Mouse (Mus musculus) midbrain, embryonic 15.5 days (tissue): ENCODE measurements around the gene Vmn2r61. TPM values are rescaled to one million over a fixed set of nuclear protein-coding genes. Genes with fewer than 3 reads are reported as not detected.

Experiments used
- ATAC-seq: fragments of 200-750 bp; cut with Nextera tagmentation; replicated peaks from 2 replicates; pipeline ENCODE4 v1.8.0; 2017; ENCODE audit warnings: moderate TSS enrichment
- H3K27ac ChIP-seq: fragments of 300-500 bp; sonication (generic); 2 replicates; pipeline ENCODE4 v1.5.1; 2015; ENCODE audit warnings: mild to moderate bottlenecking, inconsistent platforms
- H3K27me3 ChIP-seq: fragments of 300-500 bp; sonication (generic); replicated peaks from 2 replicates; pipeline ENCODE4 v1.6.1; 2015; ENCODE audit warnings: inconsistent platforms
- H3K36me3 ChIP-seq: fragments of 300-500 bp; sonication (generic); replicated peaks from 2 replicates; pipeline ENCODE4 v1.6.1; 2015; ENCODE audit warnings: inconsistent platforms
- H3K4me1 ChIP-seq: fragments of 300-500 bp; sonication (generic); 2 replicates; pipeline ENCODE4 v1.6.1; 2015; ENCODE audit warnings: inconsistent platforms
- H3K4me2 ChIP-seq: fragments of 300-500 bp; sonication (generic); 2 replicates; pipeline ENCODE4 v1.6.1; 2015; ENCODE audit warnings: inconsistent platforms, mild to moderate bottlenecking, moderate library complexity
- H3K4me3 ChIP-seq: fragments of 300-500 bp; sonication (generic); 2 replicates; pipeline ENCODE4 v1.5.1; 2015; ENCODE audit warnings: mild to moderate bottlenecking, inconsistent platforms
- H3K9ac ChIP-seq: fragments of 300-500 bp; sonication (generic); 2 replicates; pipeline ENCODE4 v1.6.1; 2015; ENCODE audit warnings: mild to moderate bottlenecking, inconsistent platforms
- H3K9me3 ChIP-seq: fragments of 300-500 bp; sonication (generic); 2 replicates; pipeline ENCODE4 v1.6.1; 2016; ENCODE audit warnings: inconsistent platforms
- WGBS: fragments of 180-500 bp; shearing (Covaris S2); methylation state at CpG from one replicate; pipeline ENCODE4 v1.1.7; 2015; ENCODE audit warnings: mixed read lengths; 5-methylcytosine and 5-hydroxymethylcytosine counted together
- polyA plus RNA-seq: library from polyadenylated mRNA; unstranded; fragments of >200 nt; fragmentation: Nextera tagmentation; extraction: Ambion mirVana; gene quantifications from 2 replicates; pipeline ENCODE4 v1.2.1, GENCODE M21; 2015

The Vmn2r61 gene
- not detected in 2 replicates for polyA plus RNA-seq

DNA sequence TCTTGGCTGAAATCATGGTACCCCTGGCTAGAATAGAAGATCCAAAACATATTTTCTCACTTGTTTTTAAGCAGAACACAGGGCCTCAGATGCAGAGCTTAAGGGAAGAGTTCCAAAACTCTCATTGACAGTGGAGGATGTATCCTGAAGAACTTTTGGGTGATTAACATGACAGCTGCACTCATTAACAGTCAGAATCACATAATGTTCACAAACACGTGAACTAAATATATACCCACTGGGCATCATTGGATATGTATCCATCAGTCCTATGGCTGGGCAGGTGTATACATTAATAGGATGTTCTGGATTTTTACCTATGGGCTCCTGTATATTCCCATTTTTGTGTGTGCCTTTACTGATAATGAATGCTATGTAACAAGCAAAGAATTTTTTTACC is at the start of gene Vmn2r61:
TSS of gene Vmn2r61 (plus strand) at position 301 of the 400 bp plus-strand sequence.
- Histone ChIP-seq H3K27ac (no peak within 1 kb of the TSS), H3K9me3 (peaks cover 24% of the 10 kb centered on the region), H3K9ac (no peak within 1 kb of the TSS), H3K4me3 (no peak within 1 kb of the TSS), H3K27me3 (no peaks in the 10 kb centered on the region), H3K4me1 (no peaks in the 10 kb centered on the region), H3K36me3 (no peaks in the 10 kb centered on the region), H3K4me2 (no peak within 1 kb of the TSS)
- no peak for ATAC-seq
- 91% methylated on average over 1 of the region's 1 CpGs for WGBS

Other genes with a start within 250 kb of the Vmn2r61 start
- not detected in 2 replicates for gene Vmn2r59, start 201.0 kb upstream of the Vmn2r61 start, polyA plus RNA-seq
- gene Vmn2r60, start 152.3 kb upstream of the Vmn2r61 start, polyA plus RNA-seq, result not detected in 2 replicates
- not detected in 2 replicates for gene 4933421I07Rik, start 188.1 kb downstream of the Vmn2r61 start, polyA plus RNA-seq
- 13.1 and 16.4 TPM in 2 replicates for gene Zfp141, start 245.7 kb downstream of the Vmn2r61 start, polyA plus RNA-seq